Mouse (Mus musculus) megakaryocyte progenitor cell, adult 5-6 weeks (primary cell): ENCODE results near the gene Actr1a. TPM values are rescaled to one million over a fixed set of nuclear protein-coding genes. Genes with fewer than 3 reads are reported as not detected.

ENCODE experiments used
- ATAC-seq: replicated peaks from 2 replicates; pipeline ENCODE4 v1.8.0; 2016; ENCODE audit warnings: mild to moderate bottlenecking, moderate TSS enrichment, inconsistent platforms; ENCODE audit not compliant: poor library complexity
- total RNA-seq, 2 experiments: library from RNA; stranded (forward) in 1 of 2; stranded (reverse) in 1 of 2; fragments of 157-497, 149-512 nt in 1 of 2; fragments of 200-1000 nt in 1 of 2; gene quantifications; 2 replicates each; pipeline versions ENCODE4 v1.2.3 to v1.2.4; 2015 to 2017

The Actr1a gene
- total RNA-seq, 2 experiments from 2014 or later: 52.2 to 76.3 TPM

DNA sequence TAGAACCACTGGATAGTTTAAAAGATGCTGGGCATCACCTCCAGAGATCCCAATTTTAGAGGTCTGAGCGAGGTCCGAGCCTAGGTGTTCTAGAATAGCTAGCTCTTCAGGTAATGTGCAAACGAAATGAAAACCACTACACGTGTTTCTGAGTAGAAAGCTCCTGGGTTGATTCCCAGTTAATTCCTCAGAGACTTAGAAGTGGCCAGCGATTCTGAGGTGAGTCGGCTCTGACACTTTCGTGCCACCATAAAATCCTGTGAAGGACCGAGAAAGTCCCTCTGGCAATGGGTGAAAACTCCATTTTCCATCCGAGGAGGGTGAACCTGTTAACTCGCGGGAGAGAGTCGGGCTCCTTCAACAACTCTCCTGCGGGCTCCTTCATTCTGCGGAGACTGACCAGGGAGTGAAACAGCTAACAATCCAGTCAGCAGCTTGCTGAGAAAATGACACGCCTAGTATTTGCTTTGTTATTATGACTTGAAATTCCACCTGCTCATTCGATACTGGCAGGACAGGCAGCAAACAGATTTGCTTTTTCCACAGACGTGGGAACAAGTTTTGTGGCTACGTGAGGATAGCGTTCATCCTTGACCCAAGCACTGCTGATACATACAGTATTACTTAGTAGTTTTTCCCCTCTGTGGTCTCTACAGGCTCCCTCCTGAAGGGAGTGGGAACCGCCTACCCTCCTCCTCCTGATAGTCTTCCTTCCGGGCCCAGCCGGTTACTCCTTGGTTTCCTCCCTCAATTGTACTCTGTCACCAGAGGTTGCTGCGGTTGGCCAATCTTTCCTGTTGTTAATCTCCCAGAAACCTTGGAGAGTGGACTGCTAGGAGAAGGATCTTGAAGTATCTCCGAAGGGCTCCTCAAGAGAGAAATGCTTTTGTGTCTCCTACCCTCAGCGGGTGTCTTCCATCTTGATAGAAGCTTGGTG lies 37.9 kb downstream of the Actr1a start:
- peak; percentile 74 for ATAC-seq

DNA sequence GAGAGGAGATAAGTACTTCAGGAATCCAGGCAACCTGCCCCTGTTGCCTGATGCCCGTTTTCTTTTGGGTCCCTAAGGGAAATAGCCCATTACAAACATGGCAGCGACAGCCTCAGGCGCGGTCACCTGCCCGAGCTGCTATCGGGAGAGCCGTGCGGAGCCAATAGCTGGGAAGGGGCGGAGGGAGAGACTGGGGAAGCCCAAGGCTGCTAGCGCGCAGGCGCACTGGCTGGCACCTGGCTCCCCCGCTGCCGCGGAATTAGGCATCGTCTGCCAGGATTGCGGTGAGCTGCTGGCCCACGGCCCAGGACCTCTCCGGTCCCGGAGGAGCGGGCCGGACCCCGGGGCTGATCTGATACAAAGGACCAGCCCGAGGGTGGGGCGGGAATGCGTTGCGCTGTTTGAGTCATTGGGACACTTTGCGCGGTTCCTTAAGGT lies 38.8 kb downstream of the Actr1a start:
- ATAC-seq: peak; percentile 86

DNA sequence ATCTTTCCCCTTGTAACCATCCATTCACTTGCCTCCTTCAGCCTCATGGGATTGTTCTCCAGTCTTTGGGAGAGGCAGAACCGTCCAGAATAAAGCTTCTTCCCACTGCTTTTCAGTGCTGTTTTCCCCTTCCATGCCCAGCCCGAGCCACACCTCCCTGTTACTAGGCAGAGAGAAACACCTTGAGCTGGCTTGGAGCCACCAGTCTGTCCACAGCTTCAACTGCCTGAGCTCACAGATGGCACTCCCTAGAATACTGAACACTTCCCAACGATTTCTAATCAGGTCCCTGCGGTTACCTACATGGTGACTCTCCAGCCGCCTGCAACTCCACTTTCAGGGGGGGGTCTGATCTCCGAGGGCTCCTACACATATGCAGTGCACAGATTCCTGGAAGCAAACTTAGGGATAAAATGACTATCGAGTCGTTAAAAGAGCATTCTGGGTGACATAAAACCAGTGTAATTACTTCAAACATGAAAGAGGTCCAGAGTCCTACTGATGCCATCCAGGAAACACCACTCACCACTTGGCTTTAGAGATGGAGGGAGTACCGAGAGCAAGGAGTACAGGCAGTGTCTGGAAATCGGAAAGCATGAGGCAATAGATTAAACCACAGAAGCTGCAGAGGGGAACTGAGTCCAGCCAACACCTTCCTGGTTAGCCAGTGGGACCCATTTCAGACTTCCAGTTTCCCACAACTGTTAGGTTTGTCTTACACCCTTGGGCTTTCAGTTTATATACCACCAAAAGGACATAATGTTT lies 45.2 kb downstream of the Actr1a start, which contains the start of gene 2310034G01Rik:
TSS of gene 2310034G01Rik (minus strand) at position 135 of the 765 bp plus-strand sequence.
- ATAC-seq: peak; percentile 61

DNA sequence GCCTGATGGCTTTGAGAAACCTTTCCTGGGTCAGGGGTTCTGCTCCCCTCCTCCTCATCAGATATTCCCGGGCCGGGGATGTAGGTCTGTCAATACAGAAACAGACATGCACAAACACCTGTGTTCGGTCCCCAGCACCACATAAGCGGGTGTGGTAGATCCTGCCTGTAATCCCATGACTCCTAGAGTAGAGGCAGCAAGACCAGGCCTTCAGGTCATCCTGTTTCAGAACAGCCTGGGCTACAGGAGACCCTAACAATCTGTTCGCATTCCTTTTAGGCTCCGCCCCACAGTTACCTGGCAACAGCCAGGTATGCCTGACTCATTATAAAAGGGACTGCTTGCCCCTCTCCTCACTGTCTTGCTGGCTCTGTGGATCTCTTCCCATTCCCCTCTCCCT lies 46.0 kb downstream of the Actr1a start:
- no peak for ATAC-seq

DNA sequence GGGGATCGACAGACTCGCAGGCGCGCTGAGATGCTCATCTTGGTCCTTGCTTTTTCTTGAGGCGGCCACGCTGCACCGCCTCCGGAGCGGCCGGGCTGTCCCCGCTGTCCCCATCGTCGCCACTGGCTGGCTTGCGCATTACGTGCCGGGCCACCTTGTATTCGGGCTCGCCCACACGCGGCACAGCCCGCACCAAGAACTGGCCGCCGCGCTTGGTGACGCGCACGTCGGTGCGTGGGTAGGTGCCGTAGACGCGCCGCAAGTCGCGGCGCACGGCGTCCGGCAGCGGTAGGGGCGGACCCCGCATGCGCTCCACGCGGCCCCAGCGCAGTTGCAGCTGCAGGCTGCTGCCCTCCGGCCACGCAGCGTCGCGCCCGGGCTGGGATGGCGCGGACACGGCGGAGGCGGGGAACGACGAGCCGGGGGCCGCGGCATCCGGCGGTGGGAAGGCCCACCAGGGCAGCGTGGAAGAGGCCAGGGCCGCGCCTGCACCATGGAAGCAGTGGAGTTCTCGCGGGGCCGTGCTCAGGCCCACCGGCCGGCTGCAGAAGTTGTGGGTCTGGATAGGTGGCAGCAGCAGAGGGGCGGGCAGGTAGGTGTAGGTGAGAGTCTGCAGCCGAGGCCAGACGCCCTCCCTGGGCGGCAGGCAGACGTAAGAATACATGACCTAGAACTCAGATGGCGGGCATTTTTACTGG lies 46.6 kb downstream of the Actr1a start:
- peak; percentile 70 for ATAC-seq

DNA sequence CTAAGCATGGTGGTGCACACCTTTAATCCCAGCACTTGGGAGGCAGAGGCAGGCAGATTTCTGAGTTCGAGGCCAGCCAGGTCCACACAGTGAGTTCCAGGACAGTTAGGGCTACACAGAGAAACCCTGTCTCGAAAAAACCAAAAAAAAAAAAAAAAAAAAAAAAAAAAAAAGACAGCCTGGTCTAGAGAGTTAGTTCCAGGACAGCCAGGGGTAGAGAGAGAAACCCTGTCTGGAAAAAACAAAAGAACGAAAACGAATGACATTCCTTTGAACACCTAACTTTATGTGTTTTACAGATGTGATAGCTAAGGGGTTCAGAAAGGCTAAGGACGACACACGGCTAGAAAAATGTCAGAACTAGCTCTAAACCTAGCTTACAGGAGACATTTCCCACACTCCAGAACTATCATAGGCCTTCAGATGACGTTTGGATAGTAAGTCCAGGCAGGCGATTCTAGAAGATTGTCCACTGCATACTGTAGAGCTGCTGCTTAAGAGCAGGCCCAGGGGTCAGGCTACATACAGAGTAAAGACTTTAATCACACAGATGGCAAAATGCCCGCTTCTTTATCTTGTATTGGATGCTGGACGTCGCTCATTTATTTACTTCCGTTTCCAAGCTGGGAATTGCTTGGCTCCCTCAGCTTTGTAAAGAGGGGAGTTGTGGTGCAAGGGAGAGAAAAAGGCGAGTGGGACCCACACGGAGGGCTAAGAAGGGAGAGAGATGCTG lies 47.4 kb downstream of the Actr1a start:
- no peak for ATAC-seq

DNA sequence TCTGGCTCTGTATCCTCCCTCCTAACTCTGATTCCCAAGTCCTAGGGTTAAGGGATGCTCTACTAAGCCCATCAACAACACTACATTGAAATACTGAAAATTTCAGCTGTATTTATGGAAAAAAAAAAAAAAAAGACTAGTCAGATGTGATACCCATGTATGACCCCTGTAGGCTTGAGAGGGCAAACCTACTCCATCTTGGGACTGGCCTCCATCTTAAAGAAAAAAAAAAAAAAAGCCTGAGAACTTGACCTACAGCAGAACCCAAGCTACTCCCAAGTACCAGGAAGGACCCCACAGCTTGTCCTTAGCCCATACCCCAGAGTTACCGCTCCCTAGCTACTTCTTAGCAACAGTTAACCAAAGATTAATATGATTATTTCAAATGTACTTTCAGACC lies 48.4 kb downstream of the Actr1a start:
- no peak for ATAC-seq

DNA sequence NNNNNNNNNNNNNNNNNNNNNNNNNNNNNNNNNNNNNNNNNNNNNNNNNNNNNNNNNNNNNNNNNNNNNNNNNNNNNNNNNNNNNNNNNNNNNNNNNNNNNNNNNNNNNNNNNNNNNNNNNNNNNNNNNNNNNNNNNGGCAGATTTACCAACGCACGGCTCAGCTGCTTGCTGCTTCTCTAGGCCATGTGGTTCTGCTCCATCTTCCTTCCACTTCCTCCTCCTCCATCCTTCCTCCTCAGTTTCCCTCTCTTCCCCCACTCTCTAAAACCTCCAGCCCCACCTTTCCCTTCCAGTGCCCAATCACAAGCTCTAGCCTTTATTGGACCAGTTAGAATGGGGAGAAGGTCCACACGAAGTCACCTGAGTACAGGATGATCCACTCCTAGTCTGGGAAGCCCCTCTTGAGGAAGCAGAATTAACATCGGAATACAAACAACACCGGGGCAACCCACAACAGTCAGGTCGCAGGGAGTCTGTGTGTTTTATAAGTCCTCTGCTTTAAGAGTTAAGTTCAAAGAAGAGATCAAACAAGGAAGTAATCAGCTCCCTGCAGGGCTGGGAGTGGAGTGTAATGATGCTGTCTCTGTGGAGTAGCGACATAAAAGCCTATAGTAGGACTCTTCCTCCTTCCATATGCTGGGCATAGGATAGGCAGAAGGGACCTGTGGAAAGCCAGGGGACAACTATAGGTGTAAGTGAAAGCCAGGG lies 50.7 kb downstream of the Actr1a start:
- ATAC-seq: no peak

DNA sequence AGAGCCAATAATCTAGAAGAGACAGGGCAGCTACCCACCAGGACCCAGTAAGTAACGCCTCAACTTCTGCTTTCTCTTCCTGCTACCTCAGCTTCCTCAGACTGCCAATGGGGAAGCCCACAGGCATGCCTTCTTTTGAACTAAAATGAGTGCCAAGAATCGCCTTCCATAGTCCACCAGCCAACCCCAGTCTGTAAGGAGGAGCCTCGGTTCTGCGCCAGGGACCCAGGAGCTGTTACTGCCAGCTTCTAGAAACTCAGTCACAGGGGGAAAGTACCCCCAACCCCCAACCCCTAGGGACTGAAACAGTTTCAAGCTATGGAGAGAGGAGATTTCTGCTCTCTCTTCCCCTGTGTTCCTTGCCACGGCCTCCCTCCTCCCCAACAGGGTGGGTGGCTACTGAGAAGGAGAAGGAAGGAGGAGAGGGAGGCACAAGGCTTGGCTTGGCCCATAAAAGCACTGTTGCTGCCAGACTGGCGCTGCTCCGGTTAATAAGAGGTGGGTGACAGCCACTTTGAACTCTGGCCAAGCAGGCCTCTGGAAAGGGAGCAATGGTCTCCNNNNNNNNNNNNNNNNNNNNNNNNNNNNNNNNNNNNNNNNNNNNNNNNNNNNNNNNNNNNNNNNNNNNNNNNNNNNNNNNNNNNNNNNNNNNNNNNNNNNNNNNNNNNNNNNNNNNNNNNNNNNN lies 56.1 kb downstream of the Actr1a start:
- ATAC-seq: peak; percentile 59

DNA sequence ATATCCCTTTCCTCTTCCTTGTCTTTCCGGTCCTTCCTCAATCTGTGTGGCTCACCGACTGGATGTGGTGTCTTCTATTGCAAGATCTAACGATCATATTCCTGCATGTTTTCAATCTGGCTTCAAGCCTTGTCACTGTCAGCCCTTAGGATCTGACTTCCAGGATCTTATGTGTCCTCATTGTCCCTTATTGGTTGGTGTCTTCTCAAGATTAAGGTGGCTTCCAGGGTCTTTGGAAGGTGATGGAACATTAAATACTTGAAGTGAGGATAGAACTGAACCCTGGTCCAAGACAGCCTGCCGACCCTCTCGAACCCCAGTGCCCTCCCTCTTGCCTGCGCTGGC lies 56.6 kb downstream of the Actr1a start:
- ATAC-seq: no peak; the same call in 1 of the 2 replicates

DNA sequence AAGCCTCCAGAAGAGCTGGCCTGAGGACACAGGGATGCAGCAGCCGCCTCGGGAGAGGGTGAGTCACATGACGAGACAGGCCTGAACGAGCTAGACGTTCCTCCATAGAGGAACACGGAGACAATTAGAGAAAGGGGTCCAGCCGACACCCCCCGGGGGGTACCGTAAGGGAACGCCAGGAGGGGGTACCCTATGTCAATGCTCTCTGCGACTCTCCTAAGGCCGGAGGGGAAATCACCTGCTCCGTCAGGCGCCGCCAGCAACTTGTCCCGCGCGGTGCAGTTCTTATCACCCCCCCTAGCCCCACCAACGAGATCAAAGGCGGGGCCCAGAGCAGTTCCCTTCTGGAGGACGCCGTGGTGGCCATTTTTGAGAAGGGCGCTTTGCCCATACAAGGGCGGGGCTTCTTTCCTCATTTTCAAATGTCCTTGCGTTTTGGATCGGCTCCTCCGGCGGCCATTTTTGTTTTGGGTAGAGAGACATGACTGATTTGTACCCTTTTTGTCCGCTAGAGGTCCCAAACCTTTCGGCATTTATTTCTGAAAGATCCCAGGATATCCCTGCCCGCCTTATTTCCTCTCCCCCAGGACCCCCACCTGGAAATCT lies 57.1 kb downstream of the Actr1a start, which contains the start of gene Cuedc2:
TSS of gene Cuedc2 (minus strand) at position 372 of the 606 bp plus-strand sequence.
- peak; percentile 83 for ATAC-seq

DNA sequence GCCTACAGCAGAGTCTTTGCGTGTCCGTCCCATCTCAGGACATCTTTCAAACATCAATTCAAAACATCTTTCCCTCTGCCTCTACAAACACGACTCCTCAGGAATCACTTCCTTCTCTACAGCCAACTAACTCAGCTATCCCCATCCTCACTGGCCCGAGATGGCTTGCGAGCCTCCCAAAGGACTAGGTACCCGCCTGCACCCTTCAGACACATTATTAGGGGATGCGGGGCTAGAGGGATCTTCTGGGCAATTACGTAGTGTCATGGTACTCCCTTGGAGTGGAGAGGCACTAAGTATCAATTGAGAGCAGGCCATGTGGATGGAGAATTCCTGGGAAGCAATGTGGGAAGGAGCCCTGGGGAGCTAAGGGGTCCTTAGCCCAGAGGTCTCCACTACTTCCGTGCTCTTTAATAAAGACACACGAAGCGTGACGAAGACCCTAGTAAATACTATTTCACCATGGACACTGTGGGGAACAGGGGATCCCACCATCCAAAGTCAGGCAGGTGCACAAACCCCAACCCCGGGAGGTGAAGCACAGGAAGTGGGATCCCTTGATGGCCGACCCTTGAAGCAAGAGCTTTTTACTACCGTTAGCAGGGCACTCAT lies 57.7 kb downstream of the Actr1a start:
- ATAC-seq: no peak

DNA sequence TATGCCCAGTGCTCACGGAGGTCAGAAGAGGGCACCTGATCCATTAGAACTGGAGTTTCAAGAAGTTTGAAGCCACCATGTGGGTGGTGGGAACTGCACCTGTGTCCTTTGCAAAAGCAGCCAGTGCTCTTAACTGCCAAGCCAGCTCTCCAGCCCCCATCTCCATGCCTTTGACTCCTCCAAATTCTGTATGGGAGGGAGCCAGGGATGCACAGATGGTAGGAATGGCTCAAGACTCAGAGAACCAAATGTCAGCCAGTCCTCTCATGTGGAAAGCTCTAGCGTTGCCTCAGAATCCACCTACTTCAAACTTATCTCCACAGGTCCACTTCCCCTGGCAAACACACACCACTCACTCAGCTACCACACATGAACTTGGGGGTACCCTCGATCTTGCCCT lies 61.6 kb downstream of the Actr1a start:
- no peak for ATAC-seq

DNA sequence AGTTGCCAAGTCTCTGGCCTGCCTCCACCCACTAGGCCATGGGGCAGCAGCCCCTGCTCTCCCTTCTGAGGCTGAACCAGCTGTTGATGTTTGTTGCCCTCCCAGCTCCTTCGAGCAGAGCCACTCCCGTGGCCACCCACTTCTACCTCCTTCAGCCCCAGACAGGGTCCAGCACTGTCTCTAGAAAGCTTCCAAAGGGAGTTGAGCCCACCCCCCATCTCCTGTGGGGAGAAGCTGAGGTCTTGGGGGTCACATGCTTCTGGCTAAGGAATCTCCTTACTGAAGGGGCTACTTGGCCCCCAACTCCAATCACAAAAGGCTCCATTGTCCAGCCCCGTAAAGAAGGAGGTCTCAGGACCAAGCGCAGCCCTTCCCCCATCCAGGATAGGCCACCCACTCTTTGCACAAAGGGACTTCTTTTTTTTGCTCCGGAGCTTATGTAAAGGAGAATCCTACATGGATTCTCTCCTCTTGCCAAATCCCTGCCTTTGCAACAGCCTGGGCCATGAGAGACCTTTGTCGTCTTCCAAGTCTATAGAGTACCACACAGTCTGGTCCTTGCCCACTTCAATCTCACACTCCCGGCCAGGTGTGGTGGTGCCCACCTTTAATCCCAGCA lies 62.7 kb downstream of the Actr1a start:
- no peak for ATAC-seq

DNA sequence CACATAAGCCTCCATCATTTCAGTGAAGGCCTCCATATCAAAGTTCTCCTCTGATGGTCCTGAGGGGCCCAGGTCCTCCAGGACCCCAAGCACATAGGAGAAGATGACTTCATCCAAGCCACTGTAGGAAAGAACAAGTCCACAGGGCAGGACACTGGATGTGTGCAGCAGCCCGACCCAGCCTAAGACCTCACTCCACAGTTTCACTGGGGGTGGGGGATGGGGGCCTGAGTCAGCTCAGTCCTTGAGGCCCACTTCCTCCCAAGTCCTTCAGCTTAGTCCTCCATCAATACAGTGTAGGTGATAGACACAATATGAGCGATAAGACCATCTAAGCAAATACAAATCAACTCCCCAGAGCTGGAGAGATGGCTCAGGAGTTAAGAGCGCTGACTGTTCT lies 63.6 kb downstream of the Actr1a start:
- ATAC-seq: no peak

DNA sequence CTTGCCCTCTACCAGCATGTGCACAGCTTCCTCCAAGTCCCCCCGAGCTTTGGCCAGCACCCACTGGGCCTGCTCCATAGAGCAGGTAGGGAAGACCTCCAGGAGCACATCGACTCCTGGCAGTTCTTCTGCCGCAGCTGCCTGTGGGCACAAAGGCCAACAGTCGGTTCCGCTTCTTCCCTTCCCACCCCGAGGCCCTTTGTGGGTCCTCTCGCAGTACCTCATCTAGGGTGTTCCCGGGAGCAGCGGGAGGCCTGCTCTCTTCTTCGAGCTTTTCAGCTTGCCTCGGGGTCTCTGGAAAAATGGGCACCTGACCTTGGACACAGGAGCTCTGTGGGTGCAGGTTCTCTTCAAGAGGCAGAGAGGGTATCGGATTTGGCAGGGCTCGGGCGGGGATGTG lies 64.2 kb downstream of the Actr1a start:
- no peak for ATAC-seq

DNA sequence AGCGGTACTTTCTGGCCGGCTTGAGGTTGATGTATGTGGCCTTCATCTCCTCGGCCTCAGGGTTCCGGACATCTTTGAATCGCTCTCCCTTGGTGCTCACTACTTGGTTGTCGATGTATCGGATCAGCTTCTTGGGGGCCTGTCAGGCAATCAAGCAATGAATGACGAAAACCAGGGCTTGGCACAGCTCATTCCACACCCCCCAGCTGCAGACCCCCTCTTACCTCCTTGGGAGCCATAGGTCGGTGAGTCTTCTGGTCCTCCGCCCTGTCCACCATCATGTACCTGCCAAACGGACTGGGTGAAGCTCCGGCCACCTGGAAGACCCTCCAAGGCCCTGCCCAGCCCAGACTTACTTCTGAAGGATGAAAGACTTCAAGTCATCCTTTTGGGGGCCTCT lies 64.9 kb downstream of the Actr1a start:
- no peak for ATAC-seq

DNA sequence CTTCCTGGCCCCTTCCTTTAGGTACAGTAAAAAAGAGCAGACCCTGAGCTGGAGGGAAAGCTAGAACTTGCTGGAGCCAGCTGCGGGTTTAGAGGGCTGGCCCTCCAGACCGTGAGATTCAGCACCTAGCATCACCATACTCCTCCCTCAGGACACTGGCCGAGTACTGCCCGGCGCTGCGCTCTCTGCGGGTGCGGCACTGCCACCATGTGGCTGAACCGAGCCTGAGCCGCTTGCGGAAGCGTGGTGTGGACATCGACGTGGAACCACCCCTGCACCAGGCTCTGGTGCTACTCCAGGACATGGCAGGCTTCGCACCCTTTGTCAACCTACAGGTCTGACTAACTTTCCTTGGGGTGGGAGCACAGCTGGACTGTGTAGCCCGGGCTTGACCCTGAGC lies 65.6 kb downstream of the Actr1a start:
- ATAC-seq: peak; percentile 75
